Comparison of ENCODE assay signal across 22 mouse cellular contexts in the genomic region with DNA sequence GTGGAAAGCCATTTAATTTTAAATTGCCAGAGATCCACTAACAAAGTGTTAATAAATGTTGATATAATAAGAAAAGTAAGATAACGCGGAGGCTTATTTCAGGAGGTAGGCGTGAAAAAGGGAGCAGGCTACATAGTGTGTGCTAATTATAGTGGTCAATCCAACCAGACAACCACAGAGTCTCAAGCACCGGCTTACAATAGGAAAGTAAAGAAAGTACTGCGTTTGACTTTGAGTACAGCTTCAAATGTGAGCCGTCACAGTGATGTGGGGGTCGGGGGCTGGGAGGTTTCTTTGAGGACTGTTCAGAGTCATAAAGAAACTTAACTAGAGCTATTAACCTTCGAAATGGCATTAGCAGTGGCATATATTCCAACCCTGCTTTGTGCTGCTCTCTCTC.
DNase-seq lines count a peak whose midpoint lies in the region; ATAC-seq lines count a peak whose summit lies in the region.
"Had no signal": no experiment of that assay in that cellular context is flagged by ENCODE, and none has a peak within 500 bp of the region (broad histone marks: within the 10 kb centered on the region; RNA-seq: fewer than 3 reads in every experiment).

No protein-coding gene starts in this region.

- no peak for DNase-seq in forebrain, embryonic 11.5 days (ENCODE audit: low spot score)
- no peak for DNase-seq in forebrain, embryonic 10.5 days (ENCODE audit: extremely low spot score, low spot score)
- DNase-seq in limb, embryonic 11.5 days (ENCODE audit: low spot score): no peak
- no peak for DNase-seq in limb, embryonic 10.5 days (ENCODE audit: low spot score)
- no peak for DNase-seq in gastrocnemius, adult 8-10 months (ENCODE audit: low spot score in 2 of 2)
- DNase-seq: adrenal gland, postnatal 25 days; cerebellum, adult 2 months; cerebellum, postnatal 36 days; gastrocnemius, postnatal 10 days; kidney, adult 18-20 months; liver; retina, postnatal 1 day; thymus, postnatal 14 days had no signal

- H3K27ac ChIP-seq in forebrain, embryonic 11.5 days (ENCODE audit: low read depth, low read length): no peak overlapping the region
- H3K27ac ChIP-seq in forebrain, embryonic 10.5 days: no peak overlapping the region
- no peak overlapping the region for H3K27ac ChIP-seq in limb, embryonic 11.5 days (replicated peaks; ENCODE audit: low read depth, low read length)
- no peak overlapping the region for H3K27ac ChIP-seq in limb, embryonic 10.5 days
- H3K27ac ChIP-seq in forebrain, embryonic 15.5 days (replicated peaks): no peak overlapping the region
- H3K27ac ChIP-seq in midbrain, embryonic 15.5 days: no peak overlapping the region
- H3K27ac ChIP-seq: embryonic facial prominence, embryonic 10.5 days; kidney, postnatal 0 days; stomach, postnatal 0 days had no signal

- peak; percentile 52; the same call in 1 of the 2 replicates for ATAC-seq in forebrain, embryonic 11.5 days (replicated peaks; ENCODE audit: low FRiP score)
- peak; percentile 44; the same call in 1 of the 2 replicates for ATAC-seq in limb, embryonic 11.5 days (ENCODE audit: insufficient number of reproducible peaks, low FRiP score, low TSS enrichment, low read depth)
- ATAC-seq in forebrain, embryonic 15.5 days (replicated peaks): peak; percentile 54; the same call in 1 of the 2 replicates
- peak; percentile 65 for ATAC-seq in midbrain, embryonic 15.5 days (replicated peaks)
- ATAC-seq: activated CD4-positive, CD25-positive, alpha-beta regulatory T cell, adult 4 months; CD4-positive, CD25-positive, alpha-beta regulatory T cell, adult 4 months; lung, postnatal 0 days; Patski had no signal

- H3K4me1 ChIP-seq in forebrain, embryonic 11.5 days (replicated peaks; ENCODE audit: control insufficient read depth, insufficient read depth, low read length): no peaks in the 10 kb centered on the region
- peaks cover 14% of the 10 kb centered on the region for H3K4me1 ChIP-seq in forebrain, embryonic 10.5 days
- no peaks in the 10 kb centered on the region for H3K4me1 ChIP-seq in limb, embryonic 11.5 days (ENCODE audit: control insufficient read depth, insufficient read depth, low read length)
- H3K4me1 ChIP-seq in limb, embryonic 10.5 days: no peaks in the 10 kb centered on the region
- H3K4me1 ChIP-seq in forebrain, embryonic 15.5 days: peaks cover 5% of the 10 kb centered on the region; the same call in 1 of the 2 replicates
- H3K4me1 ChIP-seq in midbrain, embryonic 15.5 days: peaks cover 3% of the 10 kb centered on the region; the same call in 1 of the 2 replicates
- H3K4me1 ChIP-seq: embryonic facial prominence, embryonic 10.5 days had no signal

- no peak overlapping the region for H3K4me2 ChIP-seq in forebrain, embryonic 11.5 days (ENCODE audit: low read depth, low read length, severe bottlenecking)
- H3K4me2 ChIP-seq in limb, embryonic 11.5 days (ENCODE audit: low read depth, severe bottlenecking): no peak overlapping the region
- H3K4me2 ChIP-seq in forebrain, embryonic 15.5 days (replicated peaks): no peak overlapping the region
- peak overlapping the region; percentile 13; the same call in 1 of the 2 replicates for H3K4me2 ChIP-seq in midbrain, embryonic 15.5 days

- no peak overlapping the region for H3K9ac ChIP-seq in forebrain, embryonic 11.5 days (ENCODE audit: low read length)
- H3K9ac ChIP-seq in limb, embryonic 11.5 days (ENCODE audit: low read length): no peak overlapping the region
- no peak overlapping the region for H3K9ac ChIP-seq in forebrain, embryonic 15.5 days (replicated peaks)
- no peak overlapping the region for H3K9ac ChIP-seq in midbrain, embryonic 15.5 days

- no peaks in the 10 kb centered on the region for H3K9me3 ChIP-seq in forebrain, embryonic 11.5 days (ENCODE audit: control insufficient read depth, low read length)
- no peaks in the 10 kb centered on the region for H3K9me3 ChIP-seq in forebrain, embryonic 10.5 days
- H3K9me3 ChIP-seq in limb, embryonic 11.5 days (ENCODE audit: control insufficient read depth, low read length): no peaks in the 10 kb centered on the region
- H3K9me3 ChIP-seq in limb, embryonic 10.5 days (replicated peaks): no peaks in the 10 kb centered on the region
- H3K9me3 ChIP-seq in forebrain, embryonic 15.5 days: no peaks in the 10 kb centered on the region
- H3K9me3 ChIP-seq in midbrain, embryonic 15.5 days: no peaks in the 10 kb centered on the region
- H3K9me3 ChIP-seq: embryonic facial prominence, embryonic 10.5 days had no signal

- no peaks in the 10 kb centered on the region for H3K36me3 ChIP-seq in forebrain, embryonic 11.5 days (ENCODE audit: control insufficient read depth, insufficient read depth, low read length)
- no peaks in the 10 kb centered on the region for H3K36me3 ChIP-seq in forebrain, embryonic 10.5 days (replicated peaks)
- no peaks in the 10 kb centered on the region for H3K36me3 ChIP-seq in limb, embryonic 11.5 days (ENCODE audit: control insufficient read depth, insufficient read depth, low read length)
- no peaks in the 10 kb centered on the region for H3K36me3 ChIP-seq in limb, embryonic 10.5 days
- H3K36me3 ChIP-seq in forebrain, embryonic 15.5 days: no peaks in the 10 kb centered on the region
- H3K36me3 ChIP-seq in midbrain, embryonic 15.5 days (replicated peaks): no peaks in the 10 kb centered on the region
- H3K36me3 ChIP-seq: embryonic facial prominence, embryonic 10.5 days had no signal

- no peak overlapping the region for H3K4me3 ChIP-seq in forebrain, embryonic 11.5 days (ENCODE audit: low read depth, low read length)
- no peak overlapping the region for H3K4me3 ChIP-seq in forebrain, embryonic 10.5 days
- no peak overlapping the region for H3K4me3 ChIP-seq in limb, embryonic 11.5 days (ENCODE audit: low read depth, low read length)
- no peak overlapping the region for H3K4me3 ChIP-seq in limb, embryonic 10.5 days
- H3K4me3 ChIP-seq in forebrain, embryonic 15.5 days: no peak overlapping the region
- no peak overlapping the region for H3K4me3 ChIP-seq in midbrain, embryonic 15.5 days
- H3K4me3 ChIP-seq: embryonic facial prominence, embryonic 10.5 days had no signal

- H3K27me3 ChIP-seq in forebrain, embryonic 11.5 days (ENCODE audit: control insufficient read depth, insufficient read depth, low read length): no peaks in the 10 kb centered on the region
- H3K27me3 ChIP-seq in forebrain, embryonic 10.5 days (ENCODE audit: poor library complexity, severe bottlenecking): no peaks in the 10 kb centered on the region
- H3K27me3 ChIP-seq in limb, embryonic 11.5 days (ENCODE audit: control insufficient read depth, insufficient read depth, low read length): no peaks in the 10 kb centered on the region
- no peaks in the 10 kb centered on the region for H3K27me3 ChIP-seq in limb, embryonic 10.5 days (ENCODE audit: low read depth, poor library complexity, severe bottlenecking)
- no peaks in the 10 kb centered on the region for H3K27me3 ChIP-seq in forebrain, embryonic 15.5 days
- H3K27me3 ChIP-seq in midbrain, embryonic 15.5 days (replicated peaks): no peaks in the 10 kb centered on the region

- 35% methylated on average over 8 of the region's 8 CpGs for WGBS in forebrain, embryonic 11.5 days
- WGBS in forebrain, embryonic 10.5 days: 59% methylated on average over 8 of the region's 8 CpGs
- whole genome bisulfite sequencing in limb, embryonic 11.5 days: 50% methylated on average over 8 of the region's 8 CpGs
- 67% methylated on average over 8 of the region's 8 CpGs for WGBS in limb, embryonic 10.5 days
- WGBS in forebrain, embryonic 15.5 days: 17% methylated on average over 8 of the region's 8 CpGs
- WGBS in midbrain, embryonic 15.5 days: 33% methylated on average over 8 of the region's 8 CpGs
